Mouse (Mus musculus) liver, embryonic 15.5 days (tissue): ENCODE data around the gene Alox5ap. TPM values are rescaled to one million over a fixed set of nuclear protein-coding genes. Genes with fewer than 3 reads are reported as not detected.
A peak's percentile ranks its signal among the peaks of the same experiment; 100 is the strongest.

Experiments used
- ATAC-seq: fragments of 200-750 bp; cut with Nextera tagmentation; 2 replicates; pipeline ENCODE4 v1.8.0; 2017; ENCODE audit warnings: moderate number of reproducible peaks, mild to moderate bottlenecking, moderate library complexity; ENCODE audit not compliant: insufficient read depth
- H3K27ac ChIP-seq: fragments of 300-500 bp; sonication (generic); replicated peaks from 2 replicates; pipeline ENCODE4 v1.5.1; 2015; ENCODE audit warnings: mild to moderate bottlenecking, inconsistent platforms
- H3K27me3 ChIP-seq: fragments of 300-500 bp; sonication (generic); 2 replicates; pipeline ENCODE4 v1.6.1; 2015; ENCODE audit warnings: mild to moderate bottlenecking, inconsistent platforms
- H3K36me3 ChIP-seq: fragments of 300-500 bp; sonication (generic); replicated peaks from 2 replicates; pipeline ENCODE4 v1.6.1; 2015; ENCODE audit warnings: moderate library complexity, mild to moderate bottlenecking, inconsistent platforms
- H3K4me1 ChIP-seq: fragments of 300-500 bp; sonication (generic); replicated peaks from 2 replicates; pipeline ENCODE4 v1.6.1; 2015; ENCODE audit warnings: inconsistent platforms
- H3K4me2 ChIP-seq: fragments of 300-500 bp; sonication (generic); 2 replicates; pipeline ENCODE4 v1.6.1; 2015; ENCODE audit warnings: moderate library complexity, mild to moderate bottlenecking, inconsistent platforms
- H3K4me3 ChIP-seq: fragments of 300-500 bp; sonication (generic); replicated peaks from 2 replicates; pipeline ENCODE4 v1.5.1; 2015; ENCODE audit warnings: mild to moderate bottlenecking, inconsistent platforms
- H3K9ac ChIP-seq: fragments of 300-500 bp; sonication (generic); 2 replicates; pipeline ENCODE4 v1.6.1; 2015; ENCODE audit warnings: moderate library complexity, mild to moderate bottlenecking, inconsistent platforms
- H3K9me3 ChIP-seq: fragments of 300-500 bp; sonication (generic); replicated peaks from 2 replicates; pipeline ENCODE4 v1.6.1; 2016; ENCODE audit warnings: inconsistent platforms
- WGBS: fragments of 180-500 bp; shearing (Covaris S2); methylation state at CpG from one replicate; pipeline ENCODE4 v1.1.7; 2015; ENCODE audit warnings: mixed read lengths; ENCODE audit not compliant: insufficient replicate concordance; 5-methylcytosine and 5-hydroxymethylcytosine counted together
- polyA plus RNA-seq: library from polyadenylated mRNA; unstranded; fragments of >200 nt; fragmentation: Nextera tagmentation; extraction: Ambion mirVana; gene quantifications from 2 replicates; pipeline ENCODE4 v1.2.1, GENCODE M21; 2015

Alox5ap gene
- polyA plus RNA-seq = 47.2 and 48.4 TPM in 2 replicates

GRCm38 (mm10) chr5:149264405-149264804 lies at the start of gene Alox5ap:
Alox5ap (plus strand) TSS chr5:149264767.
- Histone ChIP-seq H3K27ac (peak within 1 kb of the TSS; percentile 45; the same call in 1 of the 2 replicates), H3K36me3 (no peaks in the 10 kb centered on the region), H3K9me3 (no peaks in the 10 kb centered on the region), H3K4me3 (peak within 1 kb of the TSS; percentile 40), H3K4me2 (no peak within 1 kb of the TSS; the same call in 1 of the 2 replicates), H3K9ac (no peak within 1 kb of the TSS), H3K4me1 (peaks cover 14% of the 10 kb centered on the region; the same call in 1 of the 2 replicates), H3K27me3 (no peaks in the 10 kb centered on the region)
- no peak for ATAC-seq
- WGBS = 18% methylated on average over 4 of the region's 4 CpGs

GRCm38 (mm10) chr5:149215540-149215939 lies 49.0 kb upstream of the Alox5ap start:
- Histone ChIP-seq H3K36me3 (peaks cover 67% of the 10 kb centered on the region), H3K27ac (no peak overlapping the region), H3K4me3 (no peak overlapping the region), H3K4me1 (peaks cover 38% of the 10 kb centered on the region), H3K9ac (no peak overlapping the region), H3K9me3 (no peaks in the 10 kb centered on the region), H3K27me3 (no peaks in the 10 kb centered on the region), H3K4me2 (no peak overlapping the region)
- 98% methylated on average over 7 of the region's 7 CpGs for whole genome bisulfite sequencing
- no peak for ATAC-seq

GRCm38 (mm10) chr5:149217524-149218357 lies 46.8 kb upstream of the Alox5ap start:
- H3K4me3 ChIP-seq = no peak overlapping the region
- H3K9ac ChIP-seq = no peak overlapping the region
- H3K27me3 ChIP-seq = no peaks in the 10 kb centered on the region
- H3K4me1 ChIP-seq = peaks cover 39% of the 10 kb centered on the region
- H3K9me3 ChIP-seq = no peaks in the 10 kb centered on the region
- ATAC-seq = peak; percentile 43
- H3K4me2 ChIP-seq = peak overlapping the region; percentile 3; the same call in 1 of the 2 replicates
- WGBS = 49% methylated on average over 6 of the region's 6 CpGs
- H3K27ac ChIP-seq = no peak overlapping the region; the same call in 1 of the 2 replicates
- H3K36me3 ChIP-seq = peaks cover 47% of the 10 kb centered on the region

GRCm38 (mm10) chr5:149219493-149219892 lies 45.1 kb upstream of the Alox5ap start:
- H3K9ac ChIP-seq = no peak overlapping the region
- H3K9me3 ChIP-seq = no peaks in the 10 kb centered on the region
- no peak overlapping the region for H3K4me3 ChIP-seq
- peak; percentile 71 for ATAC-seq
- H3K27ac ChIP-seq = no peak overlapping the region; the same call in 1 of the 2 replicates
- no peaks in the 10 kb centered on the region for H3K27me3 ChIP-seq
- peaks cover 39% of the 10 kb centered on the region for H3K4me1 ChIP-seq
- H3K36me3 ChIP-seq = peaks cover 29% of the 10 kb centered on the region
- 9% methylated on average over 3 of the region's 3 CpGs for WGBS
- H3K4me2 ChIP-seq = peak overlapping the region; percentile 25; the same call in 1 of the 2 replicates

- Histone ChIP-seq H3K36me3 (peaks cover 10% of the 10 kb centered on the region), H3K4me1 (peaks cover 36% of the 10 kb centered on the region), H3K4me3 (no peak overlapping the region), H3K9me3 (no peaks in the 10 kb centered on the region), H3K4me2 (no peak overlapping the region), H3K27me3 (no peaks in the 10 kb centered on the region), H3K27ac (no peak overlapping the region), H3K9ac (no peak overlapping the region)
- no peak for ATAC-seq
- 53% methylated on average over 4 of the region's 4 CpGs for WGBS
These were observed 43.2 kb upstream of the Alox5ap start for GRCm38 (mm10) chr5:149221355-149221754.

GRCm38 (mm10) chr5:149224666-149225065 lies 39.9 kb upstream of the Alox5ap start:
- 28% methylated on average over 7 of the region's 7 CpGs for WGBS
- no peak for ATAC-seq
- H3K9ac ChIP-seq = no peak overlapping the region
- no peak overlapping the region for H3K27ac ChIP-seq
- no peaks in the 10 kb centered on the region for H3K27me3 ChIP-seq
- no peaks in the 10 kb centered on the region for H3K9me3 ChIP-seq
- no peaks in the 10 kb centered on the region for H3K36me3 ChIP-seq
- no peak overlapping the region for H3K4me3 ChIP-seq
- H3K4me2 ChIP-seq = no peak overlapping the region
- H3K4me1 ChIP-seq = peaks cover 30% of the 10 kb centered on the region

- ATAC-seq = peak; percentile 100
These were observed 35.6 kb upstream of the Alox5ap start for GRCm38 (mm10) chr5:149228700-149229618.

GRCm38 (mm10) chr5:149229619-149230339 lies 34.8 kb upstream of the Alox5ap start:
- peaks cover 22% of the 10 kb centered on the region for H3K4me1 ChIP-seq
- no peak for ATAC-seq
- peak overlapping the region; percentile 58 for H3K4me3 ChIP-seq
- peak overlapping the region; percentile 78 for H3K27ac ChIP-seq
- no peaks in the 10 kb centered on the region for H3K9me3 ChIP-seq
- 74% methylated on average over 18 of the region's 18 CpGs for WGBS
- H3K36me3 ChIP-seq = no peaks in the 10 kb centered on the region
- H3K27me3 ChIP-seq = peaks cover 3% of the 10 kb centered on the region; the same call in 1 of the 2 replicates
- peak overlapping the region; percentile 76 for H3K4me2 ChIP-seq
- peak overlapping the region; percentile 42; the same call in 1 of the 2 replicates for H3K9ac ChIP-seq

More at GRCm38 (mm10) chr5:149228700-149229618, 35.6 kb upstream of the Alox5ap start:
- H3K27me3 ChIP-seq = peaks cover 3% of the 10 kb centered on the region; the same call in 1 of the 2 replicates
- H3K9me3 ChIP-seq = no peaks in the 10 kb centered on the region
- peak overlapping the region; percentile 78 for H3K27ac ChIP-seq
- H3K4me3 ChIP-seq = peak overlapping the region; percentile 58
- peak overlapping the region; percentile 76 for H3K4me2 ChIP-seq
- no peaks in the 10 kb centered on the region for H3K36me3 ChIP-seq
- 4% methylated on average over 55 of the region's 55 CpGs for WGBS
- peaks cover 22% of the 10 kb centered on the region for H3K4me1 ChIP-seq
- H3K9ac ChIP-seq = peak overlapping the region; percentile 42

GRCm38 (mm10) chr5:149235002-149235401 lies 29.6 kb upstream of the Alox5ap start:
- no peak for ATAC-seq
- no peak overlapping the region for H3K4me3 ChIP-seq
- no peak overlapping the region for H3K4me2 ChIP-seq
- no peaks in the 10 kb centered on the region for H3K36me3 ChIP-seq
- 26% methylated on average over 7 of the region's 7 CpGs for WGBS
- H3K9me3 ChIP-seq = no peaks in the 10 kb centered on the region
- no peaks in the 10 kb centered on the region for H3K4me1 ChIP-seq
- peaks cover under 1% of the 10 kb centered on the region; the same call in 1 of the 2 replicates for H3K27me3 ChIP-seq
- H3K27ac ChIP-seq = no peak overlapping the region
- H3K9ac ChIP-seq = no peak overlapping the region

GRCm38 (mm10) chr5:149237221-149237950 lies 27.2 kb upstream of the Alox5ap start:
- 72% methylated on average over 24 of the region's 24 CpGs for WGBS
- no peak overlapping the region for H3K4me3 ChIP-seq
- H3K4me1 ChIP-seq = no peaks in the 10 kb centered on the region
- H3K9ac ChIP-seq = no peak overlapping the region
- no peak overlapping the region for H3K4me2 ChIP-seq
- no peaks in the 10 kb centered on the region for H3K9me3 ChIP-seq
- H3K27ac ChIP-seq = no peak overlapping the region
- no peak for ATAC-seq
- H3K36me3 ChIP-seq = no peaks in the 10 kb centered on the region
- no peaks in the 10 kb centered on the region; the same call in 1 of the 2 replicates for H3K27me3 ChIP-seq
